Mouse (Mus musculus) kidney, embryonic 14.5 days (tissue): ENCODE data around the gene Gfra4. TPM values are rescaled to one million over a fixed set of nuclear protein-coding genes. Genes with fewer than 3 reads are reported as not detected.

ENCODE experiments used
- ATAC-seq: fragments of 200-750 bp; cut with Nextera tagmentation; 2 replicates; pipeline ENCODE4 v1.8.0; 2017; ENCODE audit warnings: moderate number of reproducible peaks, mild to moderate bottlenecking, moderate TSS enrichment, moderate library complexity; ENCODE audit not compliant: low FRiP score, low TSS enrichment
- H3K27ac ChIP-seq: fragments of 300-500 bp; sonication (generic); 2 replicates; pipeline ENCODE4 v1.5.1; 2014; ENCODE audit warnings: low read depth, mild to moderate bottlenecking, low read length, moderate library complexity, mixed read lengths
- H3K27me3 ChIP-seq: fragments of 300-500 bp; sonication (generic); 2 replicates; pipeline ENCODE4 v1.6.1; 2014; ENCODE audit warnings: mild to moderate bottlenecking, low read length; ENCODE audit not compliant: control insufficient read depth, insufficient read depth
- H3K36me3 ChIP-seq: fragments of 300-500 bp; sonication (generic); 2 replicates; pipeline ENCODE4 v1.6.1; 2014; ENCODE audit warnings: low read length, mixed read lengths; ENCODE audit not compliant: control insufficient read depth, insufficient read depth
- H3K4me1 ChIP-seq: fragments of 300-500 bp; sonication (generic); 2 replicates; pipeline ENCODE4 v1.6.1; 2014; ENCODE audit warnings: low read length, mixed read lengths; ENCODE audit not compliant: control insufficient read depth, insufficient read depth
- H3K4me2 ChIP-seq: fragments of 300-500 bp; sonication (generic); replicated peaks from 2 replicates; pipeline ENCODE4 v1.6.1; 2014; ENCODE audit warnings: low read depth, mild to moderate bottlenecking, low read length
- H3K4me3 ChIP-seq: fragments of 300-500 bp; sonication (generic); 2 replicates; pipeline ENCODE4 v1.5.1; 2014; ENCODE audit warnings: mild to moderate bottlenecking, low read length
- H3K9ac ChIP-seq: fragments of 300-500 bp; sonication (generic); 2 replicates; pipeline ENCODE4 v1.6.1; 2014; ENCODE audit warnings: low read depth, mild to moderate bottlenecking, low read length, moderate library complexity
- H3K9me3 ChIP-seq: fragments of 300-500 bp; sonication (generic); 2 replicates; pipeline ENCODE4 v1.6.1; 2016; ENCODE audit warnings: low read length; ENCODE audit not compliant: control insufficient read depth
- WGBS: fragments of 180-500 bp; shearing (Covaris S2); extraction: QIAGEN DNeasy Blood & Tissue Kit; methylation state at CpG from one replicate; pipeline ENCODE4 v1.1.7; 2014; 5-methylcytosine and 5-hydroxymethylcytosine counted together
- microRNA-seq: library from miRNA; unstranded; fragments of <30 nt; microRNA quantifications from one replicate; pipeline ENCODE4, GENCODE M21; 2016
- polyA plus RNA-seq: library from polyadenylated mRNA; unstranded; fragments of >200 nt; fragmentation: Nextera tagmentation; extraction: Ambion mirVana; gene quantifications from 2 replicates; pipeline ENCODE4 v1.2.1, GENCODE M21; 2014

Gfra4 gene
- polyA plus RNA-seq, 1 experiment from 2014 or later: 17.2 TPM

GRCm38 (mm10) chr2:131029065-131029935 is 13.6 kb downstream of the Gfra4 start:
- H3K9me3 ChIP-seq: 0 out of 2 replicates have a peak, but pooled peaks cover 3% of the 10 kb centered on the region
- no peaks in the 10 kb centered on the region for H3K27me3 ChIP-seq
- H3K4me3 ChIP-seq: no peak overlapping the region
- no peak for ATAC-seq
- WGBS: 79% methylated on average over 9 of the region's 9 CpGs
- H3K36me3 ChIP-seq: peaks cover 9% of the 10 kb centered on the region; the same call in 1 of the 2 replicates
- H3K9ac ChIP-seq: no peak overlapping the region
- no peaks in the 10 kb centered on the region for H3K4me1 ChIP-seq
- no peak overlapping the region; the same call in 1 of the 2 replicates for H3K27ac ChIP-seq
- H3K4me2 ChIP-seq: no peak overlapping the region

GRCm38 (mm10) chr2:131026941-131027340 is 15.9 kb downstream of the Gfra4 start:
- no peak overlapping the region for H3K27ac ChIP-seq
- no peak overlapping the region for H3K9ac ChIP-seq
- WGBS: 89% methylated on average over 3 of the region's 3 CpGs
- H3K4me3 ChIP-seq: no peak overlapping the region
- ATAC-seq: no peak
- no peaks in the 10 kb centered on the region for H3K4me1 ChIP-seq
- H3K27me3 ChIP-seq: no peaks in the 10 kb centered on the region
- H3K4me2 ChIP-seq: no peak overlapping the region
- H3K9me3 ChIP-seq: no peaks in the 10 kb centered on the region
- peaks cover 24% of the 10 kb centered on the region; the same call in 1 of the 2 replicates for H3K36me3 ChIP-seq

GRCm38 (mm10) chr2:131025230-131025629 is 17.7 kb downstream of the Gfra4 start:
- no peaks in the 10 kb centered on the region for H3K27me3 ChIP-seq
- H3K4me1 ChIP-seq: no peaks in the 10 kb centered on the region
- ATAC-seq: no peak
- no peak overlapping the region for H3K4me3 ChIP-seq
- no peak overlapping the region for H3K9ac ChIP-seq
- WGBS: 94% methylated on average over 2 of the region's 2 CpGs
- no peaks in the 10 kb centered on the region for H3K9me3 ChIP-seq
- no peak overlapping the region for H3K4me2 ChIP-seq
- H3K36me3 ChIP-seq: peaks cover 40% of the 10 kb centered on the region; the same call in 1 of the 2 replicates
- H3K27ac ChIP-seq: no peak overlapping the region

- ATAC-seq: no peak
- H3K27ac ChIP-seq: no peak overlapping the region
- H3K9me3 ChIP-seq: no peaks in the 10 kb centered on the region
- H3K4me1 ChIP-seq: no peaks in the 10 kb centered on the region
- no peaks in the 10 kb centered on the region for H3K27me3 ChIP-seq
- H3K9ac ChIP-seq: no peak overlapping the region
- H3K4me3 ChIP-seq: no peak overlapping the region
- no peak overlapping the region for H3K4me2 ChIP-seq
- H3K36me3 ChIP-seq: peaks cover 3% of the 10 kb centered on the region; the same call in 1 of the 2 replicates
- 85% methylated on average over 1 of the region's 1 CpGs for WGBS
Observed at GRCm38 (mm10) chr2:131010566-131010965, 32.3 kb downstream of the Gfra4 start.

- no peak for ATAC-seq
- Histone ChIP-seq H3K36me3 (peaks cover 11% of the 10 kb centered on the region; the same call in 1 of the 2 replicates), H3K27me3 (no peaks in the 10 kb centered on the region), H3K27ac (no peak overlapping the region), H3K4me3 (no peak overlapping the region), H3K4me1 (no peaks in the 10 kb centered on the region), H3K9ac (no peak overlapping the region), H3K4me2 (no peak overlapping the region), H3K9me3 (no peaks in the 10 kb centered on the region)
- 81% methylated on average over 2 of the region's 2 CpGs for WGBS
Observed at GRCm38 (mm10) chr2:131009123-131009522, 33.8 kb downstream of the Gfra4 start.

- Histone ChIP-seq H3K9ac (no peak overlapping the region), H3K27ac (no peak overlapping the region), H3K4me3 (no peak overlapping the region), H3K9me3 (no peaks in the 10 kb centered on the region), H3K4me2 (no peak overlapping the region), H3K27me3 (no peaks in the 10 kb centered on the region), H3K4me1 (no peaks in the 10 kb centered on the region), H3K36me3 (peaks cover 8% of the 10 kb centered on the region; the same call in 1 of the 2 replicates)
- 97% methylated on average over 2 of the region's 2 CpGs for WGBS
- ATAC-seq: no peak
Observed at GRCm38 (mm10) chr2:130992818-130993217, 50.1 kb downstream of the Gfra4 start.

Small RNAs within 50 kb of the gene (microRNA-seq; reads per million reads assigned to microRNA genes)
- gene Mir6973b: not detected

Other genes with a start within 250 kb of the Gfra4 start
- gene 4930402H24Rik, start 136.7 kb downstream of the Gfra4 start, polyA plus RNA-seq: 20.6 and 35.0 TPM in 2 replicates
- gene Atrn, start 136.6 kb downstream of the Gfra4 start, polyA plus RNA-seq: 8.2 and 11.6 TPM in 2 replicates
- 0.89 and 1.0 TPM in 2 replicates for gene Adam33, start 20.7 kb upstream of the Gfra4 start, polyA plus RNA-seq
- gene Siglec1, start 43.7 kb upstream of the Gfra4 start, polyA plus RNA-seq: 0.27 and 0.47 TPM in 2 replicates
- 8.6 and 10.0 TPM in 2 replicates for gene Hspa12b, start 84.2 kb upstream of the Gfra4 start, polyA plus RNA-seq
- not detected in 2 replicates for gene Gm11037, start 90.4 kb upstream of the Gfra4 start, polyA plus RNA-seq
- gene 1700037H04Rik, start 117.0 kb upstream of the Gfra4 start, polyA plus RNA-seq: 99.3 and 101 TPM in 2 replicates
- 6.9 and 8.0 TPM in 2 replicates for gene Cenpb, start 137.0 kb upstream of the Gfra4 start, polyA plus RNA-seq
- gene Cdc25b, start 143.9 kb upstream of the Gfra4 start, polyA plus RNA-seq: 41.5 and 55.7 TPM in 2 replicates
- gene Spef1, start 144.2 kb upstream of the Gfra4 start, polyA plus RNA-seq: 3.4 and 5.1 TPM in 2 replicates
- 22.2 and 23.7 TPM in 2 replicates for gene Ap5s1, start 164.0 kb upstream of the Gfra4 start, polyA plus RNA-seq
- gene Mavs, start 191.0 kb upstream of the Gfra4 start, polyA plus RNA-seq: 19.7 and 23.7 TPM in 2 replicates
- gene Pank2, start 219.4 kb upstream of the Gfra4 start, polyA plus RNA-seq: 45.4 and 49.3 TPM in 2 replicates